Mouse (Mus musculus): ENCODE data around the gene Fggy. TPM values are rescaled to one million over a fixed set of nuclear protein-coding genes. Genes with fewer than 3 reads are reported as not detected.

Gene Fggy
- polyA plus RNA-seq, 1 experiment: 2.7 TPM

GRCm38 (mm10) chr4:95895199-95895754, 338.0 kb downstream of the Fggy start:
- Histone ChIP-seq H3K4me1 (ENCODE audit: control insufficient read depth, insufficient read depth, insufficient read length) (no peaks in the 10 kb centered on the region), H3K36me3 (ENCODE audit: control insufficient read depth, insufficient read depth, low read length) (no peaks in the 10 kb centered on the region), H3K27me3 (ENCODE audit: control insufficient read depth, insufficient read depth, low read length) (no peaks in the 10 kb centered on the region), H3K4me3 (ENCODE audit: extremely low read depth, insufficient read depth, insufficient read length) (no peak overlapping the region), H3K27ac (ENCODE audit: insufficient read depth, low read length) (no peak overlapping the region)
- TF ChIP-seq CTCF (IDR thresholded peaks at IDR 0.05; ENCODE audit: extremely low read depth, insufficient read depth, insufficient read length, insufficient replicate concordance) (no peak), POLR2A (IDR thresholded peaks at IDR 0.05; ENCODE audit: low read depth, low read length) (no peak)
- WGBS: 60% methylated on average over 2 of the region's 2 CpGs
- no peak for DNase-seq (ENCODE audit: low read depth in 1 of 2, low spot score in 2 of 2)

GRCm38 (mm10) chr4:95896571-95896970, 339.3 kb downstream of the Fggy start:
- H3K4me1 ChIP-seq (ENCODE audit: control insufficient read depth, insufficient read depth, insufficient read length): no peaks in the 10 kb centered on the region
- 75% methylated on average over 5 of the region's 5 CpGs for WGBS
- no peaks in the 10 kb centered on the region for H3K36me3 ChIP-seq (ENCODE audit: control insufficient read depth, insufficient read depth, low read length)
- no peak overlapping the region for H3K27ac ChIP-seq (ENCODE audit: insufficient read depth, low read length)
- no peaks in the 10 kb centered on the region for H3K27me3 ChIP-seq (ENCODE audit: control insufficient read depth, insufficient read depth, low read length)
- no peak for DNase-seq (ENCODE audit: low read depth in 1 of 2, low spot score in 2 of 2)
- TF ChIP-seq CTCF (IDR thresholded peaks at IDR 0.05; ENCODE audit: extremely low read depth, insufficient read depth, insufficient read length, insufficient replicate concordance) (no peak), POLR2A (IDR thresholded peaks at IDR 0.05; ENCODE audit: low read depth, low read length) (no peak)
- no peak overlapping the region for H3K4me3 ChIP-seq (ENCODE audit: extremely low read depth, insufficient read depth, insufficient read length)

GRCm38 (mm10) chr4:95897236-95897874, 340.0 kb downstream of the Fggy start:
- WGBS: 83% methylated on average over 7 of the region's 7 CpGs
- no peak for TF ChIP-seq POLR2A (IDR thresholded peaks at IDR 0.05; ENCODE audit: low read depth, low read length)
- no peak for TF ChIP-seq CTCF (IDR thresholded peaks at IDR 0.05; ENCODE audit: extremely low read depth, insufficient read depth, insufficient read length, insufficient replicate concordance)
- no peaks in the 10 kb centered on the region for H3K4me1 ChIP-seq (ENCODE audit: control insufficient read depth, insufficient read depth, insufficient read length)

GRCm38 (mm10) chr4:95898714-95899113, 341.4 kb downstream of the Fggy start:
- Histone ChIP-seq H3K36me3 (ENCODE audit: control insufficient read depth, insufficient read depth, low read length) (no peaks in the 10 kb centered on the region), H3K27me3 (ENCODE audit: control insufficient read depth, insufficient read depth, low read length) (no peaks in the 10 kb centered on the region), H3K27ac (ENCODE audit: insufficient read depth, low read length) (no peak overlapping the region), H3K4me1 (ENCODE audit: control insufficient read depth, insufficient read depth, insufficient read length) (no peaks in the 10 kb centered on the region), H3K4me3 (ENCODE audit: extremely low read depth, insufficient read depth, insufficient read length) (no peak overlapping the region)
- TF ChIP-seq POLR2A (IDR thresholded peaks at IDR 0.05; ENCODE audit: low read depth, low read length) (no peak), CTCF (IDR thresholded peaks at IDR 0.05; ENCODE audit: extremely low read depth, insufficient read depth, insufficient read length, insufficient replicate concordance) (no peak)
- WGBS: 71% methylated on average over 6 of the region's 6 CpGs
- no peak for DNase-seq (ENCODE audit: low read depth in 1 of 2, low spot score in 2 of 2)

More at GRCm38 (mm10) chr4:95897236-95897874, 340.0 kb downstream of the Fggy start:
- H3K27ac ChIP-seq (ENCODE audit: insufficient read depth, low read length): no peak overlapping the region
- H3K4me3 ChIP-seq (ENCODE audit: extremely low read depth, insufficient read depth, insufficient read length): no peak overlapping the region
- no peak for DNase-seq (ENCODE audit: low read depth in 1 of 2, low spot score in 2 of 2)
- no peaks in the 10 kb centered on the region for H3K27me3 ChIP-seq (ENCODE audit: control insufficient read depth, insufficient read depth, low read length)
- no peaks in the 10 kb centered on the region for H3K36me3 ChIP-seq (ENCODE audit: control insufficient read depth, insufficient read depth, low read length)

GRCm38 (mm10) chr4:95899926-95900712, 342.8 kb downstream of the Fggy start:
- WGBS: 82% methylated on average over 4 of the region's 4 CpGs
- TF ChIP-seq POLR2A (IDR thresholded peaks at IDR 0.05; ENCODE audit: low read depth, low read length) (no peak), CTCF (IDR thresholded peaks at IDR 0.05; ENCODE audit: extremely low read depth, insufficient read depth, insufficient read length, insufficient replicate concordance) (no peak)
- H3K36me3 ChIP-seq (ENCODE audit: control insufficient read depth, insufficient read depth, low read length): no peaks in the 10 kb centered on the region

GRCm38 (mm10) chr4:95900815-95901214, 343.5 kb downstream of the Fggy start:
- TF ChIP-seq CTCF (IDR thresholded peaks at IDR 0.05; ENCODE audit: extremely low read depth, insufficient read depth, insufficient read length, insufficient replicate concordance) (no peak), POLR2A (IDR thresholded peaks at IDR 0.05; ENCODE audit: low read depth, low read length) (no peak)
- H3K27me3 ChIP-seq (ENCODE audit: control insufficient read depth, insufficient read depth, low read length): no peaks in the 10 kb centered on the region
- DNase-seq (ENCODE audit: low read depth in 1 of 2, low spot score in 2 of 2): no peak
- H3K4me1 ChIP-seq (ENCODE audit: control insufficient read depth, insufficient read depth, insufficient read length): no peaks in the 10 kb centered on the region
- H3K4me3 ChIP-seq (ENCODE audit: extremely low read depth, insufficient read depth, insufficient read length): no peak overlapping the region
- no peak overlapping the region for H3K27ac ChIP-seq (ENCODE audit: insufficient read depth, low read length)
- 86% methylated on average over 1 of the region's 1 CpGs for WGBS
- no peaks in the 10 kb centered on the region for H3K36me3 ChIP-seq (ENCODE audit: control insufficient read depth, insufficient read depth, low read length)

More at GRCm38 (mm10) chr4:95899926-95900712, 342.8 kb downstream of the Fggy start:
- Histone ChIP-seq H3K27ac (ENCODE audit: insufficient read depth, low read length) (no peak overlapping the region), H3K27me3 (ENCODE audit: control insufficient read depth, insufficient read depth, low read length) (no peaks in the 10 kb centered on the region), H3K4me3 (ENCODE audit: extremely low read depth, insufficient read depth, insufficient read length) (no peak overlapping the region), H3K4me1 (ENCODE audit: control insufficient read depth, insufficient read depth, insufficient read length) (no peaks in the 10 kb centered on the region)
- DNase-seq (ENCODE audit: low read depth in 1 of 2, low spot score in 2 of 2): no peak
